10 mouse cellular contexts compared by ENCODE assay signal in genomic region chr5:25058853-25059741, GRCm38 (mm10). TPM values are rescaled to one million over a fixed set of nuclear protein-coding genes. Genes with fewer than 3 reads are reported as not detected.
DNase-seq lines count a peak whose midpoint lies in the region; ATAC-seq and TF ChIP-seq lines count a peak whose summit lies in the region.
"Had no signal": no experiment of that assay in that cellular context is flagged by ENCODE, and none has a peak within 500 bp of the region (broad histone marks: within the 10 kb centered on the region; RNA-seq: fewer than 3 reads in every experiment).

No protein-coding gene starts in this region.

- peaks cover 4% of the 10 kb centered on the region for H3K4me1 ChIP-seq in heart, postnatal 0 days (ENCODE audit: control insufficient read depth, insufficient read depth)
- H3K4me1 ChIP-seq in limb, embryonic 11.5 days (ENCODE audit: control insufficient read depth, insufficient read depth, low read length), result peaks cover 16% of the 10 kb centered on the region; the same call in 1 of the 2 replicates

- no peak overlapping the region for H3K4me2 ChIP-seq in heart, postnatal 0 days (ENCODE audit: low read depth, low read length)
- no peak overlapping the region for H3K4me2 ChIP-seq in limb, embryonic 11.5 days (ENCODE audit: low read depth, severe bottlenecking)

- no peak overlapping the region for H3K9ac ChIP-seq in heart, postnatal 0 days (replicated peaks; ENCODE audit: low read depth, low read length)
- H3K9ac ChIP-seq in limb, embryonic 11.5 days (ENCODE audit: low read length), result peak overlapping the region; percentile 22; the same call in 1 of the 2 replicates

- TF ChIP-seq EP300 in heart, postnatal 0 days (IDR thresholded peaks at IDR 0.05; ENCODE audit: low read depth), result no peak

- 0 out of 2 replicates have a peak, but pooled peaks have one; percentile 18 for ATAC-seq in heart, postnatal 0 days (ENCODE audit: insufficient read depth, low read depth)
- ATAC-seq in limb, embryonic 11.5 days (ENCODE audit: insufficient number of reproducible peaks, low FRiP score, low TSS enrichment, low read depth), result no peak

- 47% methylated on average over 21 of the region's 21 CpGs for WGBS in heart, postnatal 0 days
- WGBS in limb, embryonic 11.5 days, result 21% methylated on average over 21 of the region's 21 CpGs

- no peaks in the 10 kb centered on the region for H3K27me3 ChIP-seq in heart, postnatal 0 days (ENCODE audit: control insufficient read depth, insufficient read depth, low read length)
- 0 out of 2 replicates have a peak, but pooled peaks cover 2% of the 10 kb centered on the region for H3K27me3 ChIP-seq in limb, embryonic 11.5 days (ENCODE audit: control insufficient read depth, insufficient read depth, low read length)

- DNase-seq in kidney, postnatal 10 days, result peak; percentile 61
- no peak for DNase-seq in kidney, adult 11 months
- peak; percentile 65 to 67 for DNase-seq in cerebellum, postnatal 14 days
- DNase-seq in heart, postnatal 0 days (ENCODE audit: low spot score), result no peak
- DNase-seq in limb, embryonic 11.5 days (ENCODE audit: low spot score), result peak; percentile 28
- peak; percentile 70 for DNase-seq in right cerebral cortex, postnatal 25 days
- no peak for DNase-seq in urinary bladder, adult 18-20 months (ENCODE audit: low spot score in 2 of 2)
- no peak for DNase-seq in kidney, adult 18-20 months

- no peaks in the 10 kb centered on the region for H3K36me3 ChIP-seq in heart, postnatal 0 days (replicated peaks; ENCODE audit: control insufficient read depth, insufficient read depth, low read length)
- H3K36me3 ChIP-seq in limb, embryonic 11.5 days (ENCODE audit: control insufficient read depth, insufficient read depth, low read length), result no peaks in the 10 kb centered on the region

- no peaks in the 10 kb centered on the region for H3K9me3 ChIP-seq in heart, postnatal 0 days (replicated peaks; ENCODE audit: control insufficient read depth, low read length)
- H3K9me3 ChIP-seq in limb, embryonic 11.5 days (ENCODE audit: control insufficient read depth, low read length), result no peaks in the 10 kb centered on the region

- H3K27ac ChIP-seq in heart, postnatal 0 days (ENCODE audit: low read depth), result no peak overlapping the region
- H3K27ac ChIP-seq in limb, embryonic 11.5 days (replicated peaks; ENCODE audit: low read depth, low read length), result no peak overlapping the region
- H3K27ac ChIP-seq: macrophage had no signal

- no peak overlapping the region for H3K4me3 ChIP-seq in heart, postnatal 0 days (ENCODE audit: low read depth, low read length)
- no peak overlapping the region for H3K4me3 ChIP-seq in limb, embryonic 11.5 days (ENCODE audit: low read depth, low read length)
- H3K4me3 ChIP-seq: erythroblast, embryonic 14.5 days had no signal

- TF ChIP-seq CTCF in heart, postnatal 0 days (IDR thresholded peaks at IDR 0.05; ENCODE audit: low read depth), result no peak

RNA-seq across cellular contexts. Expression of gene Prkag2, which starts 41.3 kb away (rescaled TPM):
- 62.9 and 72.2 TPM in 2 replicates for total RNA-seq in heart, postnatal 0 days (2014; rRNA removed; ENCODE audit: low replicate concordance)
- polyA plus RNA-seq in heart, postnatal 0 days (2015; fragmentation: Nextera tagmentation; extraction: Ambion mirVana), result 121 and 122 TPM in 2 replicates
- polyA plus RNA-seq in limb, embryonic 11.5 days (2014; fragmentation: Nextera tagmentation; extraction: Ambion mirVana), result 32.6 and 33.2 TPM in 2 replicates

Comparison
In these comparisons a context has a peak if more than half of its experiments do, and no peak if none do; other contexts are left out.
1. DNase-seq: peak in kidney, postnatal 10 days (single experiment), cerebellum, postnatal 14 days (2 of 2), limb, embryonic 11.5 days (single experiment) and right cerebral cortex, postnatal 25 days (single experiment); none in kidney, adult 11 months (single experiment), heart, postnatal 0 days (single experiment), urinary bladder, adult 18-20 months (0 of 2) and kidney, adult 18-20 months (single experiment).